Mouse (Mus musculus) midbrain, postnatal 0 days (tissue): Measurements from ENCODE around the gene Cnnm1. TPM values are rescaled to one million over a fixed set of nuclear protein-coding genes. Genes with fewer than 3 reads are reported as not detected.

Experiments
- ATAC-seq: fragments of 200-750 bp; cut with Nextera tagmentation; 2 replicates; pipeline ENCODE4 v1.8.0; 2017; ENCODE audit warnings: moderate number of reproducible peaks, mild to moderate bottlenecking, moderate TSS enrichment, moderate library complexity; ENCODE audit not compliant: low FRiP score
- DNase-seq: peaks from one replicate; pipeline ENCODE4 v3.0.0-alpha.2; 2015; ENCODE audit warnings: low spot score
- H3K27ac ChIP-seq: fragments of 300-500 bp; sonication (generic); 2 replicates; pipeline ENCODE4 v1.5.1; 2014; ENCODE audit warnings: low read depth, mild to moderate bottlenecking, low read length, mixed read lengths
- H3K27me3 ChIP-seq: fragments of 300-500 bp; sonication (generic); 2 replicates; pipeline ENCODE4 v1.6.1; 2014; ENCODE audit warnings: low read length, control low read depth, mixed read lengths; ENCODE audit not compliant: insufficient read depth
- H3K36me3 ChIP-seq: fragments of 300-500 bp; sonication (generic); 2 replicates; pipeline ENCODE4 v1.6.1; 2014; ENCODE audit warnings: low read length, control low read depth, mixed read lengths; ENCODE audit not compliant: insufficient read depth
- H3K4me1 ChIP-seq: fragments of 300-500 bp; sonication (generic); 2 replicates; pipeline ENCODE4 v1.6.1; 2014; ENCODE audit warnings: mild to moderate bottlenecking, control low read depth, antibody characterized with exemption, low read length, mixed read lengths; ENCODE audit not compliant: insufficient read depth
- H3K4me2 ChIP-seq: fragments of 300-500 bp; sonication (generic); 2 replicates; pipeline ENCODE4 v1.6.1; 2014; ENCODE audit warnings: low read depth, mild to moderate bottlenecking, low read length, mixed read lengths; ENCODE audit not compliant: poor library complexity, severe bottlenecking
- H3K4me3 ChIP-seq: fragments of 300-500 bp; sonication (generic); 2 replicates; pipeline ENCODE4 v1.5.1; 2014; ENCODE audit warnings: low read depth, mild to moderate bottlenecking, low read length, moderate library complexity
- H3K9ac ChIP-seq: fragments of 300-500 bp; sonication (generic); replicated peaks from 2 replicates; pipeline ENCODE4 v1.6.1; 2014; ENCODE audit warnings: mild to moderate bottlenecking, low read length, moderate library complexity, mixed read lengths; ENCODE audit not compliant: poor library complexity, severe bottlenecking
- H3K9me3 ChIP-seq: fragments of 300-500 bp; sonication (generic); 2 replicates; pipeline ENCODE4 v1.6.1; 2016; ENCODE audit warnings: low read length, control low read depth
- CTCF ChIP-seq: IDR thresholded peaks from 2 replicates; pipeline ENCODE4 v1.5.1; 2016; ENCODE audit warnings: antibody characterized with exemption, mild to moderate bottlenecking
- WGBS: fragments of 180-500 bp; shearing (Covaris S2); extraction: QIAGEN DNeasy Blood & Tissue Kit; methylation state at CpG from one replicate; pipeline ENCODE4 v1.1.7; 2014; 5-methylcytosine and 5-hydroxymethylcytosine counted together
- polyA plus RNA-seq: library from polyadenylated mRNA; unstranded; fragments of >200 nt; fragmentation: Nextera tagmentation; extraction: Ambion mirVana; gene quantifications from 2 replicates; pipeline ENCODE4 v1.2.1, GENCODE M21; 2015
- total RNA-seq: library from RNA; depleted of rRNA; stranded (reverse); fragments of >200 nt; gene quantifications from 2 replicates; pipeline ENCODE4 v1.2.3, GENCODE M21; 2014

Gene Cnnm1
- total and polyA plus RNA-seq, 2 experiments from 2014 or later: 3.3 to 7.5 TPM

DNA sequence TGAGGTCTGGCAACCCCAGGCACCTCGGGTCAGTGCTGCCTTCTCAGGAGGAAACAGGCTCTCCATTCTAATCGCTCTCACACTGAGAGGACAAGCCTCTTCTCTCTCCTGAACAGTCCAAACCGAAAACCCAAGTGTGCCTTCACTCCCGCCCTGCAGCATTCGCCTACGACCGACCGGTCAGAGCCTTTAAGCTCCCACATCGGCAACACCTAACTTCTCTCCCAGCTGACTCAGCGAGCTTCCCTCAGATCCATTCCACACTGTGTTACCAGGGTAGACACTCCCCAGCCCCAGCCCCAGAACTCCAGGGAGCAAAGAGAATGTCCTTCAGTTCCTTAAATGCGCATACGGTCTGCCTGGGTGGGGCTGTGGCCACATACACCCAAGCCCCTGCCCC lies 65.2 kb downstream of the Cnnm1 start:
- Histone ChIP-seq H3K9me3 (no peaks in the 10 kb centered on the region), H3K27me3 (no peaks in the 10 kb centered on the region), H3K36me3 (peaks cover 59% of the 10 kb centered on the region; the same call in 1 of the 2 replicates), H3K27ac (no peak overlapping the region), H3K4me1 (no peaks in the 10 kb centered on the region), H3K4me2 (no peak overlapping the region), H3K9ac (no peak overlapping the region), H3K4me3 (no peak overlapping the region)
- 89% methylated on average over 12 of the region's 12 CpGs for WGBS
- ATAC-seq (no peak), DNase-seq (no peak)
- no peak for TF ChIP-seq CTCF

DNA sequence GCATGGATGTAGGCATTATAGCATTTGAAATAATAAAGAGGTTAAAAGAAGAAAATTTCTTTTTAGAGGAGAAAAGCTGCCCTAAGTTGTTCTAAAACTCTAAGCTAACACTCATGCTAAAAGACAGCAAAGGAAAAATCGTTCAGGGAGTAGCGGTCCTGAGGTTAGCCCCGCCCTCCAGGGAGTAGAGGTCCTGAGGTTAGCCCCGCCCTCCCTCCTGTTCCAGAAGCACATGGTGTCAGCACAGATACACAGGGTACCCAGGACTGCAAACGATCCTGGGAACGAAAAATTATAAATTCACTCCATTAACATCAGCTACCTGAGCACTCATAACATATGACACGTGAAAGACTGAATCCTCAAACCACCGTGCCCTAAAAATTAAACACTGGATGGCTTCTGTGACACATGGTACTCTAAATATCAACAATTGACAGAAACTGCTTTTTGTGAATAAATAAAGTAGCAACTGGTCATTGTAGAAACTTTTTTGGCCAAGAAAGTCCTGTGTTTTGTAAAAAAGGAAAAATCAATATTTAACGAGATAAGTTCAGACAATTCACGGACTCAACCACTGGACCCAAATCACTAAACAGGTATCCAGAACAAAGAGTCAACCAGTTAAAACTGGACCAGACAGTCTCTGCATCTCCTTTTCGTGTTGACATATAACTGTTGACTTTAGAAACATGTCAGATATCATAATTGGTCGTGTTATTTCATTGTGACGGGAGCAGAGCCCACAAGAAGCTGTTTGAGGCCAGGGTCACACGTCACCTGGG lies 70.4 kb downstream of the Cnnm1 start:
- ATAC-seq: no peak
- Histone ChIP-seq H3K36me3 (peaks cover 34% of the 10 kb centered on the region; the same call in 1 of the 2 replicates), H3K9me3 (no peaks in the 10 kb centered on the region), H3K9ac (no peak overlapping the region), H3K4me3 (no peak overlapping the region), H3K4me2 (no peak overlapping the region), H3K4me1 (no peaks in the 10 kb centered on the region), H3K27me3 (no peaks in the 10 kb centered on the region), H3K27ac (no peak overlapping the region)
- DNase-seq: no peak
- TF ChIP-seq CTCF: no peak
- 94% methylated on average over 14 of the region's 14 CpGs for WGBS

GRCm38 (mm10) chr19:43511621-43512620 lies 71.7 kb downstream of the Cnnm1 start:
- Histone ChIP-seq H3K4me3 (no peak overlapping the region), H3K36me3 (peaks cover 27% of the 10 kb centered on the region; the same call in 1 of the 2 replicates), H3K9ac (no peak overlapping the region), H3K4me1 (no peaks in the 10 kb centered on the region), H3K27me3 (no peaks in the 10 kb centered on the region), H3K4me2 (no peak overlapping the region), H3K9me3 (no peaks in the 10 kb centered on the region), H3K27ac (no peak overlapping the region)
- no peak for DNase-seq
- TF ChIP-seq CTCF: no peak
- WGBS: 87% methylated on average over 22 of the region's 22 CpGs
- no peak for ATAC-seq

- Histone ChIP-seq H3K27ac (no peak overlapping the region), H3K9ac (no peak overlapping the region), H3K4me1 (no peaks in the 10 kb centered on the region), H3K27me3 (no peaks in the 10 kb centered on the region), H3K4me2 (no peak overlapping the region), H3K36me3 (peaks cover 18% of the 10 kb centered on the region; the same call in 1 of the 2 replicates), H3K4me3 (no peak overlapping the region), H3K9me3 (no peaks in the 10 kb centered on the region)
- ATAC-seq (no peak), DNase-seq (no peak)
- TF ChIP-seq CTCF: no peak
- WGBS: 98% methylated on average over 8 of the region's 8 CpGs
Measured at GRCm38 (mm10) chr19:43513874-43514273, 73.6 kb downstream of the Cnnm1 start.

DNA sequence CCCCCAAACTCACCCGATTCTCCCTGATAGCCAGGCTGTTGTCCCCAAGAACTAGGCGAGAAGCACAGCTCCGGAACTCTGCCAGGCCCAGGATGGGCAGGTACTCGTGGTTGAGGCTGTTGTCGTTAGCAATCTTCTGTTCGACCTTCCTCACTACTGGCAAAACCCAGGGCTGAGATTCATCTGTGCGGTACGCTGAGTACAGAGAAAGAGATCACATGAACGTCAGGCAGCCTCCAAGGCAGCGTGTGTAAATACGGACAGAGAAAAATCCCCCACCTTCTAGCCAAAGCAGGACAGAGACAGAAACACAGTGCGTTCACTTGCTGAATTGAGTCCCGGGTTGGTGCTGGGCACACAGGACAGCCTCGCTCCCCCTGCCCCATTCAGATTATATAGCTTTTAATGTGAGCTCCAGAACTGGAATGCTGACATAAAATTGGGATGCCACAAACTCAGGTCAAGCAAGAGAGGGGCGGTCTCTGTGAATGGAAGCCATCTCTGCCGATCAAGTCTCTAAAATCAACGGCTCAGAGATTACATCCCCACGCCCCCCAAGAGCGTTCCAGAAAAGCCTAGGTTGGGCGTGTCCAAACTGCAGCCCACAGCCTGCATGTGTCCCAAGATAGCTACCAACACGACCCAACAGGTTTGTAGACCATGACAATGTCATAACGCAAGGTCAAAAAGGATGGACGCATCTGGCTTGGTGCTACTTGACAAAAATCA lies 75.6 kb downstream of the Cnnm1 start:
- H3K4me1 ChIP-seq: no peaks in the 10 kb centered on the region
- no peak overlapping the region for H3K9ac ChIP-seq
- no peak for TF ChIP-seq CTCF
- no peak overlapping the region for H3K27ac ChIP-seq
- DNase-seq (no peak), ATAC-seq (no peak)
- 94% methylated on average over 23 of the region's 23 CpGs for whole genome bisulfite sequencing
- peaks cover 12% of the 10 kb centered on the region; the same call in 1 of the 2 replicates for H3K36me3 ChIP-seq
- H3K4me3 ChIP-seq: no peak overlapping the region
- no peaks in the 10 kb centered on the region for H3K27me3 ChIP-seq
- H3K9me3 ChIP-seq: no peaks in the 10 kb centered on the region
- no peak overlapping the region for H3K4me2 ChIP-seq
